Mouse (Mus musculus): Measurements from ENCODE around the gene Smarca2. TPM values are rescaled to one million over a fixed set of nuclear protein-coding genes. Genes with fewer than 3 reads are reported as not detected.

The Smarca2 gene
- polyA plus RNA-seq, 1 experiment from 2014 or later, result 29.6 TPM

DNA sequence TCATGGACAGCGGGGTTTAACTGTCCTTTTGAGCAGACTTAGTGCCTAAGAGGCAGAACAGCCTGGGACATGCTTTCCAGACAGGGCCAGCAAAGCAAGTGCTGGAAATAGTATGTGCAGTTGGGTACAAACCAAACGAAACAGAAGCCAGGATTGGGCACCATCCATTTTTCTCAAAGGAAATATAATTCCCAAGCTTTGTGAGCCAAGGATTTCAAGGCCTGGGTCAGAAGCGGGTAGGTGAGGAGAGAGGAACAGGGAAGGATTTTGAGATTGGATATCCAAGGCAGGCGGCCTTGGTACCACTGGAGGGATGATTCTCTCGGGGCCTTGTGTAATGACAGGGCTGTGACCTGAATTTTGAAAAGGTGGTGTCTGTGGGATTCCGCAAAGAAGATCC lies 116.9 kb downstream of the Smarca2 start:
- H3K4me2 ChIP-seq (ENCODE audit: low read depth, low read length), result no peak overlapping the region
- H3K4me1 ChIP-seq (ENCODE audit: control insufficient read depth, insufficient read depth, low read length), result peaks cover 5% of the 10 kb centered on the region; the same call in 1 of the 2 replicates
- no peak overlapping the region for H3K9ac ChIP-seq (ENCODE audit: low read length)
- H3K9me3 ChIP-seq (replicated peaks; ENCODE audit: control insufficient read depth, low read length), result no peaks in the 10 kb centered on the region
- peaks cover 6% of the 10 kb centered on the region for H3K36me3 ChIP-seq (ENCODE audit: control insufficient read depth, insufficient read depth)
- H3K27ac ChIP-seq (ENCODE audit: low read length), result no peak overlapping the region
- no peaks in the 10 kb centered on the region for H3K27me3 ChIP-seq (ENCODE audit: control insufficient read depth, insufficient read depth, low read length)
- 84% methylated on average over 6 of the region's 6 CpGs for WGBS
- no peak overlapping the region for H3K4me3 ChIP-seq (ENCODE audit: low read length)
- no peak for ATAC-seq (replicated peaks; ENCODE audit: extremely low read depth, insufficient read depth, low FRiP score)

DNA sequence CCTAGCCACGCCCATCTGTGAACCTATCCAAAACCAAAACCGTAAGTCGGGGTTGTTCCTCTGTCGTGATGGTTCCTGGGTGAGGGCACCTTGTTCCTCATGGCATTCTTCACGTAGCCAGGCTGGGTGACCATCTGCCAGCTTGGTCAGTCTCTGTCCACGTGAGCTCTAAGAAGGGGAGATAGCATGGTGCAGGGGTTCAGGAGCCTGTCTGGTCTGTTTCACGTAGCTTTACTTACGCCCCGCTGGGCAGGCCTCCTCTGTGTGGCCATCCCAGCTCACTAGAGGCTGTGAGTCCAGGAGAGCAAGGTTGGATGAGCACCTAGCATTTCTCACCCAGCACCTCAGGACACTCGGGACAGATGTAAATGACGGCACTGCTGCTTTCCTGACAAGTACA lies 119.0 kb downstream of the Smarca2 start:
- Histone ChIP-seq H3K36me3 (ENCODE audit: control insufficient read depth, insufficient read depth) (peaks cover 6% of the 10 kb centered on the region), H3K4me1 (ENCODE audit: control insufficient read depth, insufficient read depth, low read length) (peaks cover 5% of the 10 kb centered on the region; the same call in 1 of the 2 replicates), H3K4me3 (ENCODE audit: low read length) (no peak overlapping the region), H3K27me3 (ENCODE audit: control insufficient read depth, insufficient read depth, low read length) (no peaks in the 10 kb centered on the region), H3K27ac (ENCODE audit: low read length) (no peak overlapping the region), H3K9me3 (replicated peaks; ENCODE audit: control insufficient read depth, low read length) (no peaks in the 10 kb centered on the region), H3K9ac (ENCODE audit: low read length) (no peak overlapping the region), H3K4me2 (ENCODE audit: low read depth, low read length) (no peak overlapping the region)
- 85% methylated on average over 11 of the region's 11 CpGs for whole genome bisulfite sequencing
- no peak for ATAC-seq (replicated peaks; ENCODE audit: extremely low read depth, insufficient read depth, low FRiP score)

DNA sequence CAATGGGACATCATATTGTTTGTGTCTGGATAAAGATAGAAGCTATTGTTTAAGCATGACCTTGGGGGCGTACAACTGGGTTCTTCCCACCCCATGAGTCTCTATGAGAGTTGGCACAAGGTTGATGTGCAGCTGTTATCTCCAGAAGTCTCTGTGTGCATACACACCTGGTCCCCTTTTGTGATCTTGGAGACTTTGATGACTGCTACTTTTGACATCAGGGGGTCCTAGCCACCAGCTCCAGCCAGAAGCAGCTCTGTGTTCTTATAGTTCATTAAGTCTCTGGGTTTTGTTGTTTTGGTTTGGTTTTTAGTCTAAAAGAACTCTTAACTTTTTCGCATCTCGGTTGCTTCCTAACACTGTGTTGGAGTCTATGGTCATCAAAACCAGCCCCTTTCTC lies 119.8 kb downstream of the Smarca2 start:
- Histone ChIP-seq H3K27me3 (ENCODE audit: control insufficient read depth, insufficient read depth, low read length) (no peaks in the 10 kb centered on the region), H3K36me3 (ENCODE audit: control insufficient read depth, insufficient read depth) (peaks cover 6% of the 10 kb centered on the region), H3K27ac (ENCODE audit: low read length) (no peak overlapping the region), H3K9ac (ENCODE audit: low read length) (no peak overlapping the region), H3K9me3 (replicated peaks; ENCODE audit: control insufficient read depth, low read length) (no peaks in the 10 kb centered on the region), H3K4me3 (ENCODE audit: low read length) (no peak overlapping the region), H3K4me2 (ENCODE audit: low read depth, low read length) (no peak overlapping the region), H3K4me1 (ENCODE audit: control insufficient read depth, insufficient read depth, low read length) (peaks cover 2% of the 10 kb centered on the region; the same call in 1 of the 2 replicates)
- no peak for ATAC-seq (replicated peaks; ENCODE audit: extremely low read depth, insufficient read depth, low FRiP score)
- 82% methylated on average over 3 of the region's 3 CpGs for WGBS

DNA sequence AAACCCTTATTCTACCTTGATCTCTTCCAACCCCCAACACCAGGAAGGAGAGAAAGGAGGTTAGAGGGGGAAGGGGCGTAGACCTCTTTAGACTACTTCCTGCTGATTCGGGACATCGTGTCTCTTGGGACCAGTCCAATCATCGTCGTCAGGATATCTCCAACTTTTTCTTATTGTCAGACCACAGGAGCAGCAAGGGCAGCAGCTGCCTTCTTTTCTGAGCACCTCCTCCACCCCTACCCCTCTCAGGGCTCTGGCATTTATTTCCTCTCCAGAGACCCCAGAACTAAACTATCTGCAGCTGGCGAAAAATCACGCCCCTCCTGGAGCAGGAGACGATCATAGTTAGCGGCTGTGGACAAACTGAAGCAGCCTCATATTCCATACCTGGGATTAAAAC lies 122.9 kb downstream of the Smarca2 start:
- H3K4me1 ChIP-seq (ENCODE audit: control insufficient read depth, insufficient read depth, low read length), result peaks cover 5% of the 10 kb centered on the region; the same call in 1 of the 2 replicates
- 52% methylated on average over 9 of the region's 9 CpGs for WGBS
- no peaks in the 10 kb centered on the region for H3K27me3 ChIP-seq (ENCODE audit: control insufficient read depth, insufficient read depth, low read length)
- H3K9ac ChIP-seq (ENCODE audit: low read length), result no peak overlapping the region
- H3K36me3 ChIP-seq (ENCODE audit: control insufficient read depth, insufficient read depth), result no peaks in the 10 kb centered on the region
- no peak overlapping the region for H3K4me2 ChIP-seq (ENCODE audit: low read depth, low read length)
- no peak overlapping the region for H3K27ac ChIP-seq (ENCODE audit: low read length)
- no peaks in the 10 kb centered on the region for H3K9me3 ChIP-seq (replicated peaks; ENCODE audit: control insufficient read depth, low read length)
- no peak for ATAC-seq (replicated peaks; ENCODE audit: extremely low read depth, insufficient read depth, low FRiP score)
- no peak overlapping the region for H3K4me3 ChIP-seq (ENCODE audit: low read length)

DNA sequence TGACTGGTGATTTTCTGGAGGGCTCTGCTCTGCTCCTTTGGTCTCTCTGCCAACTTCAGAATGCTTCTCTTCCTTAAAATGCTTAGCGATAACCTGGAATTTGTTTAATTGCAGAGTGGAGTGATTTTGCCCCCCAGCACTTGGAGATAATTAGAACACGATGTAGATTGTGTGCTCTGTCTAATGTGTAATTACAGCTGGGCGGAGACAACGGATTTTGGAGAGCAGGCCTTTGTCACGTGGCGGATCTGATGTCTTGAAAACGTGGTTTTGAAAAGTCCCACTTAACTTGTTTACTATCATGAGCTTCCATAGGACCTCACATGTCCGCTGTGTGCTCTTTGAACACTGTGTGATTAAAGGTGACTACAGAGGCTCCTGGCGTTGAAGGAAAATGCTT lies 125.6 kb downstream of the Smarca2 start:
- ATAC-seq (replicated peaks; ENCODE audit: extremely low read depth, insufficient read depth, low FRiP score), result no peak
- no peaks in the 10 kb centered on the region for H3K9me3 ChIP-seq (replicated peaks; ENCODE audit: control insufficient read depth, low read length)
- no peak overlapping the region for H3K4me3 ChIP-seq (ENCODE audit: low read length)
- no peaks in the 10 kb centered on the region for H3K36me3 ChIP-seq (ENCODE audit: control insufficient read depth, insufficient read depth)
- H3K27ac ChIP-seq (ENCODE audit: low read length), result no peak overlapping the region
- H3K9ac ChIP-seq (ENCODE audit: low read length), result no peak overlapping the region
- H3K27me3 ChIP-seq (ENCODE audit: control insufficient read depth, insufficient read depth, low read length), result no peaks in the 10 kb centered on the region
- no peak overlapping the region for H3K4me2 ChIP-seq (ENCODE audit: low read depth, low read length)
- H3K4me1 ChIP-seq (ENCODE audit: control insufficient read depth, insufficient read depth, low read length), result peaks cover 13% of the 10 kb centered on the region
- 76% methylated on average over 9 of the region's 9 CpGs for WGBS

- WGBS, result 71% methylated on average over 4 of the region's 4 CpGs
Measured at GRCm38 (mm10) chr19:26731121-26731520, 126.3 kb downstream of the Smarca2 start.

DNA sequence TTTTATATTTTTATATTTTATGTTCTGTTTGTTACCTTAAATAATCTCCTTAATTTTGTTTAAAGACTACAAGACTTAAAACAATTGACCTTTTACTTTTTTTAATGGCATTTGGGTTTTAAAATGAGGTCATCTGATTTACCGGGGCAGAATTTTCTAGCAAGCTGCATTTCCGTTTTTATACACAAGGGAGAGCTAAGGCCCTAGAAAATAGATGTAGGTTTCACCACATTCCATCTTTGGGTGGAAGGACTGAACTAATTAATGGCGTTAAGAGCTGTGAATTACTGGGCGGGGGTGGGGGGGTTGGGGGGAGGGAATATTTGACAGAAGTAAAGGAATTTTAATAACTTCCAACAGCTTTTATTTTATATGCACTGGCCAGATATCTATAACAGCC lies 127.0 kb downstream of the Smarca2 start:
- 7% methylated on average over 4 of the region's 4 CpGs for WGBS
- ATAC-seq (replicated peaks; ENCODE audit: extremely low read depth, insufficient read depth, low FRiP score), result no peak
- Histone ChIP-seq H3K36me3 (ENCODE audit: control insufficient read depth, insufficient read depth) (no peaks in the 10 kb centered on the region), H3K4me3 (ENCODE audit: low read length) (no peak overlapping the region), H3K9ac (ENCODE audit: low read length) (no peak overlapping the region), H3K4me2 (ENCODE audit: low read depth, low read length) (no peak overlapping the region), H3K27ac (ENCODE audit: low read length) (no peak overlapping the region), H3K27me3 (ENCODE audit: control insufficient read depth, insufficient read depth, low read length) (no peaks in the 10 kb centered on the region), H3K4me1 (ENCODE audit: control insufficient read depth, insufficient read depth, low read length) (peaks cover 13% of the 10 kb centered on the region), H3K9me3 (replicated peaks; ENCODE audit: control insufficient read depth, low read length) (no peaks in the 10 kb centered on the region)

More at GRCm38 (mm10) chr19:26731121-26731520, 126.3 kb downstream of the Smarca2 start:
- Histone ChIP-seq H3K9me3 (replicated peaks; ENCODE audit: control insufficient read depth, low read length) (no peaks in the 10 kb centered on the region), H3K27me3 (ENCODE audit: control insufficient read depth, insufficient read depth, low read length) (no peaks in the 10 kb centered on the region), H3K9ac (ENCODE audit: low read length) (no peak overlapping the region), H3K27ac (ENCODE audit: low read length) (no peak overlapping the region), H3K36me3 (ENCODE audit: control insufficient read depth, insufficient read depth) (no peaks in the 10 kb centered on the region), H3K4me3 (ENCODE audit: low read length) (no peak overlapping the region), H3K4me1 (ENCODE audit: control insufficient read depth, insufficient read depth, low read length) (peaks cover 13% of the 10 kb centered on the region), H3K4me2 (ENCODE audit: low read depth, low read length) (no peak overlapping the region)
- no peak for ATAC-seq (replicated peaks; ENCODE audit: extremely low read depth, insufficient read depth, low FRiP score)

- no peak overlapping the region for H3K9ac ChIP-seq (ENCODE audit: low read length)
- no peak for ATAC-seq (replicated peaks; ENCODE audit: extremely low read depth, insufficient read depth, low FRiP score)
- H3K9me3 ChIP-seq (replicated peaks; ENCODE audit: control insufficient read depth, low read length), result no peaks in the 10 kb centered on the region
- no peak overlapping the region for H3K4me3 ChIP-seq (ENCODE audit: low read length)
- no peak overlapping the region for H3K4me2 ChIP-seq (ENCODE audit: low read depth, low read length)
- H3K27ac ChIP-seq (ENCODE audit: low read length), result no peak overlapping the region
- no peaks in the 10 kb centered on the region for H3K27me3 ChIP-seq (ENCODE audit: control insufficient read depth, insufficient read depth, low read length)
- H3K36me3 ChIP-seq (ENCODE audit: control insufficient read depth, insufficient read depth), result no peaks in the 10 kb centered on the region
- WGBS, result 77% methylated on average over 2 of the region's 2 CpGs
- peaks cover 13% of the 10 kb centered on the region for H3K4me1 ChIP-seq (ENCODE audit: control insufficient read depth, insufficient read depth, low read length)
Measured at GRCm38 (mm10) chr19:26733055-26733454, 128.2 kb downstream of the Smarca2 start.

- peak overlapping the region; percentile 19; the same call in 1 of the 2 replicates for H3K27ac ChIP-seq (ENCODE audit: low read length)
- H3K4me3 ChIP-seq (ENCODE audit: low read length), result no peak overlapping the region
Measured at GRCm38 (mm10) chr19:26733546-26734100, 128.8 kb downstream of the Smarca2 start.

More at GRCm38 (mm10) chr19:26733546-26734100, 128.8 kb downstream of the Smarca2 start:
- no peaks in the 10 kb centered on the region for H3K9me3 ChIP-seq (replicated peaks; ENCODE audit: control insufficient read depth, low read length)
- 32% methylated on average over 7 of the region's 7 CpGs for WGBS
- H3K4me1 ChIP-seq (ENCODE audit: control insufficient read depth, insufficient read depth, low read length), result peaks cover 13% of the 10 kb centered on the region
- H3K36me3 ChIP-seq (ENCODE audit: control insufficient read depth, insufficient read depth), result no peaks in the 10 kb centered on the region
- H3K4me2 ChIP-seq (ENCODE audit: low read depth, low read length), result no peak overlapping the region
- peak; percentile 45; the same call in 1 of the 2 replicates for ATAC-seq (replicated peaks; ENCODE audit: extremely low read depth, insufficient read depth, low FRiP score)
- no peaks in the 10 kb centered on the region for H3K27me3 ChIP-seq (ENCODE audit: control insufficient read depth, insufficient read depth, low read length)
- no peak overlapping the region for H3K9ac ChIP-seq (ENCODE audit: low read length)
